24 mouse cellular contexts compared by ENCODE assay signal in genomic region chr2:155683821-155684220, GRCm38 (mm10). TPM values are rescaled to one million over a fixed set of nuclear protein-coding genes. Genes with fewer than 3 reads are reported as not detected.
"Had no signal": no experiment of that assay in that cellular context is flagged by ENCODE, and none has a peak within 500 bp of the region (broad histone marks: within the 10 kb centered on the region; RNA-seq: fewer than 3 reads in every experiment).

No protein-coding gene starts in this region.

- H3K27me3 ChIP-seq: neural tube, embryonic 13.5 days; neural tube, embryonic 15.5 days; stomach, embryonic 15.5 days had no signal

- H3K27ac ChIP-seq: neural tube, embryonic 13.5 days; neural tube, embryonic 15.5 days; stomach, embryonic 15.5 days; stomach, postnatal 0 days had no signal

- H3K9me3 ChIP-seq: neural tube, embryonic 13.5 days; neural tube, embryonic 15.5 days; stomach, embryonic 15.5 days had no signal

- H3K4me2 ChIP-seq: neural tube, embryonic 13.5 days; neural tube, embryonic 15.5 days; stomach, embryonic 15.5 days had no signal

- H3K9ac ChIP-seq: neural tube, embryonic 13.5 days; neural tube, embryonic 15.5 days; stomach, embryonic 15.5 days had no signal

- H3K36me3 ChIP-seq: stomach, embryonic 15.5 days had no signal

- H3K4me3 ChIP-seq: neural tube, embryonic 13.5 days; neural tube, embryonic 15.5 days; stomach, embryonic 15.5 days had no signal

- H3K4me1 ChIP-seq: stomach, embryonic 15.5 days had no signal

- DNase-seq: retina, postnatal 1 day; right cerebral cortex, adult 18-20 months; right cerebral cortex, postnatal 14 days; right cerebral cortex, postnatal 25 days; right cerebral cortex, postnatal 4 days; spleen, adult 18-20 months; thymus, adult 18-20 months; thymus, adult 2 months; thymus, postnatal 14 days; thymus, postnatal 25 days; thymus, postnatal 36 days; thymus, postnatal 4 days had no signal

RNA-seq across cellular contexts. Expression of gene Gm17581, which starts 51.8 kb away (rescaled TPM):
- polyA plus RNA-seq: neural tube, embryonic 13.5 days; neural tube, embryonic 14.5 days; neural tube, embryonic 15.5 days; small intestine, adult 2 months; spleen, adult 2 months; stomach, embryonic 14.5 days; stomach, embryonic 15.5 days; stomach, embryonic 16.5 days; stomach, postnatal 0 days; testis, adult 2 months; thymus, adult 2 months; thymus, postnatal 0 days; urinary bladder, adult 2 months had no signal
